Mouse (Mus musculus): ENCODE measurements around the gene Opcml.

DNA sequence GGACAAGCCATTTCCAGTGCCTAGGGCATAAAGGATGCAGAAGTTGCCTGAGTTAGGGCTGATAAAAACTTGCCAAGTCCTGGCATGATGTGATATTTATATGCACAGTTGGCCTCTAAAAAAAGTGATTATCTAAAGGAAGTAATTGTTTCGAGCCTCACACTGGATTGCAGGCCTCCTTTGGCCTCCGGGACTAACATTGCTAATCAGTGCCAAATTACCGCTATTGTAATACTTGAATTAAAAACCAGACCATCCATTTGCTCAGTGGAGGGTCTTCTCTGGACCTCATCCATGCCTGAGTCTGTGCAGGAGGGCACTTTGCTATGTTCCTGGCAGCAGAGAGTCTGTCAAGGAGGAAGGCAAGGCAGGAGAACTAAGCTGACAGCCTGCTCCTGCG lies 423.3 kb downstream of the Opcml start:
- no peak for TF ChIP-seq CTCF (IDR thresholded peaks at IDR 0.05; ENCODE audit: borderline replicate concordance, insufficient read depth, low read depth, low read length)
- TF ChIP-seq POLR2A (IDR thresholded peaks at IDR 0.05; ENCODE audit: borderline replicate concordance, insufficient read depth, low read length) = no peak

Data from cerebellum, adult 2 months (tissue).